Mouse (Mus musculus) heart, embryonic 12.5 days (tissue): ENCODE measurements around the gene Fra10ac1. TPM values are rescaled to one million over a fixed set of nuclear protein-coding genes. Genes with fewer than 3 reads are reported as not detected.

Source experiments
- ATAC-seq: fragments of 200-750 bp; cut with Nextera tagmentation; 2 replicates; pipeline ENCODE4 v1.8.0; 2017; ENCODE audit warnings: moderate TSS enrichment, moderate library complexity; ENCODE audit not compliant: insufficient number of reproducible peaks, low FRiP score
- H3K27ac ChIP-seq: fragments of 300-500 bp; sonication (generic); 2 replicates; pipeline ENCODE4 v1.5.1; 2016; ENCODE audit warnings: mild to moderate bottlenecking, moderate library complexity; ENCODE audit not compliant: poor library complexity, severe bottlenecking
- H3K27me3 ChIP-seq: fragments of 300-500 bp; sonication (generic); replicated peaks from 2 replicates; pipeline ENCODE4 v1.6.1; 2016; ENCODE audit warnings: mild to moderate bottlenecking, moderate library complexity
- H3K36me3 ChIP-seq: fragments of 300-500 bp; sonication (generic); 2 replicates; pipeline ENCODE4 v1.6.1; 2016; ENCODE audit warnings: mild to moderate bottlenecking, moderate library complexity
- H3K4me1 ChIP-seq: fragments of 300-500 bp; sonication (generic); replicated peaks from 2 replicates; pipeline ENCODE4 v1.6.1; 2016; ENCODE audit warnings: mild to moderate bottlenecking
- H3K4me2 ChIP-seq: fragments of 300-500 bp; sonication (generic); 2 replicates; pipeline ENCODE4 v1.6.1; 2016; ENCODE audit warnings: mild to moderate bottlenecking, moderate library complexity
- H3K4me3 ChIP-seq: fragments of 300-500 bp; sonication (generic); 2 replicates; pipeline ENCODE4 v1.5.1; 2016; ENCODE audit warnings: mild to moderate bottlenecking
- H3K9ac ChIP-seq: fragments of 300-500 bp; sonication (generic); 2 replicates; pipeline ENCODE4 v1.6.1; 2016; ENCODE audit warnings: mild to moderate bottlenecking, moderate library complexity
- H3K9me3 ChIP-seq: fragments of 300-500 bp; sonication (generic); replicated peaks from 2 replicates; pipeline ENCODE4 v1.6.1; 2016; ENCODE audit warnings: mild to moderate bottlenecking, moderate library complexity
- WGBS: fragments of 180-500 bp; shearing (Covaris S2); methylation state at CpG from one replicate; pipeline ENCODE4 v1.1.7; 2016; 5-methylcytosine and 5-hydroxymethylcytosine counted together
- polyA plus RNA-seq: library from polyadenylated mRNA; unstranded; fragments of >200 nt; fragmentation: Nextera tagmentation; extraction: Ambion mirVana; gene quantifications from 2 replicates; pipeline ENCODE4 v1.2.1, GENCODE M21; 2016

Fra10ac1 gene
- polyA plus RNA-seq: 30.2 and 31.7 TPM in 2 replicates

DNA sequence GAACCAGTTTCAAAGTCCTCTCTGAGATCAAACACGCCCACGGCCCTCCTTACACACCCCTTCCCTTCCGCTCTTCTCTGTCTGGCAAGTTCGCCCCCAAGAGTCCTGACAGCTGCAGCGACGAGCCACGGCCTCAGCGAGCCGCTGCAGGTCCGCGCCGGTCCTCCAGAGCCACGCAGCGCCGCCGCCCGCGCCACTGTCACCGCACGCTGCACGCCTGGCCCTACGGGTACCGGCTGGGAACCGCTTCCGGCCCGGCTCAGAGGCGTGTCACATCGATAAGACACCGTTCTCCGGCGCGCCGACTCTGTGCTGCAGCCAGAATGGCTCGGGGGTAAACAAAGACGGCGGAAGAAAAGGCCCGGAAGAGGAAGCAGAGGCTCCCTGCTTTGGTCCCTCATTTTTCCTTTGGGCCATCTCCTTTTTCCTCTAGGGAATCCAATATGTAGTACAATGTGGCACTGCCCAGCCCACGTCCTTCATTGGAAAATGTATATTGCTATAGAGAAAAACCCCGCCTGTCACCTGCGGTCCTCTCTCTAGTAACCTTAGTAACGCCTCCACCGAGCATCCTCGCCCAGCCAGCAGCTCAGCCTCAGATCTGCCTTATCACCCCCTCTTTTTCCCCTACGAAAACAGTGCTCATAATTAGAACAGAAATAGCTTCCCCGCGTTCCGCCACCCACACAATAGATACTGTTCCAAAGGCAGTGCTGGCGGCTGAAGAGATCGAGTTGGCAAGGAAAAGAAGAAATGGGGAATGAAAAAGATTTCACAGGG, at the start of gene Fra10ac1:
Fra10ac1 (minus strand) TSS at position 252 of the 780 bp plus-strand sequence.
- H3K9ac ChIP-seq: peak within 1 kb of the TSS; percentile 87
- ATAC-seq: peak; percentile 95
- no peaks in the 10 kb centered on the region for H3K27me3 ChIP-seq
- H3K4me1 ChIP-seq: peaks cover 5% of the 10 kb centered on the region; the same call in 1 of the 2 replicates
- peaks cover 2% of the 10 kb centered on the region; the same call in 1 of the 2 replicates for H3K36me3 ChIP-seq
- H3K4me2 ChIP-seq: peak within 1 kb of the TSS; percentile 76
- WGBS: under 1% methylated on average over 49 of the region's 49 CpGs
- no peaks in the 10 kb centered on the region for H3K9me3 ChIP-seq
- peak within 1 kb of the TSS; percentile 89 for H3K27ac ChIP-seq
- peak within 1 kb of the TSS; percentile 93 for H3K4me3 ChIP-seq

DNA sequence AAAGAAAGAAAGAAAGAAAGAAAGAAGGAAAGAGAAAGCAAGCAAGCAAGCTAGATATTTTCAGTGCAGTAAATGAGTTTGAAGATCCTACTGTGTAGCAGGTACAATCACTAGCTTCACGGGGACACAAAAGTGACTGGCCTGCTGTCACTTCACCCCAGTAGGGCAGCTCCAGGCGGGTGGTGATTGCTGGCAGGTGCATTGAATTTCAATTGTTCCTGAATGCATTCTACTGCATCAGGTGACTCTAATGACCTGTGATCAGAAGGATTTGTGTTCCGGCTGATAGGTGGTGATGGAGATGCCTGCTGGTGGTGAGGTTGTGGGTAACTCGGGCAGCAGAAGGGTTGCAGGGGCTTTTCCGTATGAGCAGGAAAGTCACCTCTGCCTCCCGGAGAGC, 47.1 kb upstream of the Fra10ac1 start:
- H3K4me2 ChIP-seq: no peak overlapping the region
- no peaks in the 10 kb centered on the region for H3K9me3 ChIP-seq
- H3K4me1 ChIP-seq: no peaks in the 10 kb centered on the region
- H3K27me3 ChIP-seq: peaks cover 5% of the 10 kb centered on the region; the same call in 1 of the 2 replicates
- WGBS: 33% methylated on average over 6 of the region's 6 CpGs
- no peaks in the 10 kb centered on the region for H3K36me3 ChIP-seq
- H3K27ac ChIP-seq: no peak overlapping the region
- ATAC-seq: no peak
- no peak overlapping the region for H3K9ac ChIP-seq
- H3K4me3 ChIP-seq: no peak overlapping the region

GRCm38 (mm10) chr19:38267469-38267868, 43.5 kb upstream of the Fra10ac1 start:
- Histone ChIP-seq H3K4me3 (no peak overlapping the region), H3K9me3 (no peaks in the 10 kb centered on the region), H3K4me1 (no peaks in the 10 kb centered on the region), H3K4me2 (no peak overlapping the region), H3K27me3 (peaks cover 5% of the 10 kb centered on the region; the same call in 1 of the 2 replicates), H3K36me3 (no peaks in the 10 kb centered on the region), H3K27ac (no peak overlapping the region), H3K9ac (no peak overlapping the region)
- ATAC-seq: no peak
- 60% methylated on average over 5 of the region's 5 CpGs for WGBS

- H3K27ac ChIP-seq: no peak overlapping the region
- H3K4me2 ChIP-seq: no peak overlapping the region
- H3K4me3 ChIP-seq: no peak overlapping the region
- no peak overlapping the region for H3K9ac ChIP-seq
- no peaks in the 10 kb centered on the region for H3K9me3 ChIP-seq
- no peaks in the 10 kb centered on the region for H3K36me3 ChIP-seq
- 0 out of 2 replicates have a peak, but pooled peaks cover 8% of the 10 kb centered on the region for H3K27me3 ChIP-seq
- H3K4me1 ChIP-seq: no peaks in the 10 kb centered on the region
- 79% methylated on average over 5 of the region's 5 CpGs for WGBS
- ATAC-seq: no peak
These were observed 41.8 kb upstream of the Fra10ac1 start for GRCm38 (mm10) chr19:38265767-38266166.

DNA sequence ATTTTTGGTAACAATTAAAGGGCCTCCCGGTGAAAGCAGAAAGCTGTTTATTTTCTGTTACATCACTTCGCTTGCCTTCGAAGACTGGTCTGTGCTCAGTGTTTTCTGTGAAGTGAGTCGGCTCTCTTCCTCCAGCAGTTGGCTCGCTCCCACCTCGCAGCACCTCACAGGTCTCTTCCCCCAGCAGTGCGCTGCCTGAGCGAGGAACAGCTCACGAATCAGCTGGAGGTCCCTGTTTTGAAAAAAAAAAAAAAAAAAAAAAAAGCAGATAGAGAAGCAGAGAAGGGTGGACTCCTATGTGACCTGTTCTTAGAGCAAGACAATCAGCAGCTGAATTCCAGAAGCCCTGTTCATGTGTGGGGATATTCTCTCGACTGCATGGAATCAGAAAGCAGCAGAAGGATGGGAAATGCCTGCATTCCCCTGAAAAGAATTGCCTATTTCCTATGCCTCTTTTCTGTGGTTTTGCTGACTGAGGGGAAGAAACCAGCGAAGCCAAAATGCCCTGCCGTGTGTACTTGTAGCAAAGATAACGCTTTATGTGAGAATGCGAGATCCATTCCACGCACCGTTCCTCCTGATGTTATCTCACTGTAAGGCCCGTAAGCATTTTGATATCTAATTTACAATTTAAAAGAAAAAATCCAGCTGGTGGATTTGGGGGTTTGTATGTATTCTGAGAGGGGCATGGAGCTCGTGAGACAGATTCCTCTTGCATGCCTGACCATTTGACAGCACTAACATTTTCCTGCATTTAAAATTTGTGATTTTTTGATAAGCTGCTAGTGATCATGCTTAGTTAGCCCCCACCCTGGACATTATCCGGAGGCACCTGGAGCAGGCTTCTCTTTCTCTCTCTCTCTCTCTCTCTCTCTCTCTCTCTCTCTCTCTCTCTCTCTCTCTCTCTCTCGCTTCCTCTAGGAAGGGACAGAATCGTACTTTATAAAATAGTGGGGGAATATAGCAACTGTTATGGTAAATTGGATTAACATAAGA, 40.8 kb upstream of the Fra10ac1 start, which contains the start of gene Lgi1:
Lgi1 (plus strand) TSS at position 32 of the 996 bp plus-strand sequence.
- H3K36me3 ChIP-seq: no peaks in the 10 kb centered on the region
- H3K4me3 ChIP-seq: peak within 1 kb of the TSS; percentile 21
- H3K9ac ChIP-seq: no peak within 1 kb of the TSS
- H3K27ac ChIP-seq: no peak within 1 kb of the TSS
- H3K27me3 ChIP-seq: 0 out of 2 replicates have a peak, but pooled peaks cover 8% of the 10 kb centered on the region
- no peak for ATAC-seq
- H3K4me2 ChIP-seq: peak within 1 kb of the TSS; percentile 64
- H3K4me1 ChIP-seq: no peaks in the 10 kb centered on the region
- 21% methylated on average over 21 of the region's 21 CpGs for WGBS
- H3K9me3 ChIP-seq: no peaks in the 10 kb centered on the region

- peak overlapping the region; percentile 21 for H3K4me3 ChIP-seq
- no peak for ATAC-seq
- H3K9ac ChIP-seq: no peak overlapping the region
These were observed 40.0 kb upstream of the Fra10ac1 start for GRCm38 (mm10) chr19:38263829-38264504.

GRCm38 (mm10) chr19:38261351-38261750, 37.4 kb upstream of the Fra10ac1 start:
- no peaks in the 10 kb centered on the region for H3K9me3 ChIP-seq
- ATAC-seq: no peak
- WGBS: 78% methylated on average over 5 of the region's 5 CpGs
- no peaks in the 10 kb centered on the region for H3K36me3 ChIP-seq
- H3K4me3 ChIP-seq: no peak overlapping the region
- H3K4me1 ChIP-seq: no peaks in the 10 kb centered on the region
- no peak overlapping the region for H3K9ac ChIP-seq
- no peak overlapping the region for H3K4me2 ChIP-seq
- no peak overlapping the region for H3K27ac ChIP-seq
- 0 out of 2 replicates have a peak, but pooled peaks cover 3% of the 10 kb centered on the region for H3K27me3 ChIP-seq

More at GRCm38 (mm10) chr19:38263829-38264504, 40.0 kb upstream of the Fra10ac1 start:
- 0 out of 2 replicates have a peak, but pooled peaks cover 8% of the 10 kb centered on the region for H3K27me3 ChIP-seq
- peak overlapping the region; percentile 64 for H3K4me2 ChIP-seq
- H3K36me3 ChIP-seq: no peaks in the 10 kb centered on the region
- 24% methylated on average over 14 of the region's 14 CpGs for WGBS
- H3K27ac ChIP-seq: no peak overlapping the region
- H3K4me1 ChIP-seq: no peaks in the 10 kb centered on the region
- H3K9me3 ChIP-seq: no peaks in the 10 kb centered on the region

GRCm38 (mm10) chr19:38260346-38260745, 36.4 kb upstream of the Fra10ac1 start:
- 52% methylated on average over 4 of the region's 4 CpGs for WGBS
- H3K27ac ChIP-seq: no peak overlapping the region
- H3K9me3 ChIP-seq: no peaks in the 10 kb centered on the region
- no peak for ATAC-seq
- H3K4me3 ChIP-seq: no peak overlapping the region
- no peak overlapping the region for H3K9ac ChIP-seq
- no peaks in the 10 kb centered on the region for H3K36me3 ChIP-seq
- 0 out of 2 replicates have a peak, but pooled peaks cover 3% of the 10 kb centered on the region for H3K27me3 ChIP-seq
- H3K4me1 ChIP-seq: no peaks in the 10 kb centered on the region
- no peak overlapping the region for H3K4me2 ChIP-seq

GRCm38 (mm10) chr19:38259436-38259835, 35.5 kb upstream of the Fra10ac1 start:
- no peaks in the 10 kb centered on the region for H3K36me3 ChIP-seq
- 0 out of 2 replicates have a peak, but pooled peaks cover 3% of the 10 kb centered on the region for H3K27me3 ChIP-seq
- no peak overlapping the region for H3K4me2 ChIP-seq
- 72% methylated on average over 3 of the region's 3 CpGs for WGBS
- no peak overlapping the region for H3K9ac ChIP-seq
- no peak overlapping the region for H3K27ac ChIP-seq
- no peaks in the 10 kb centered on the region for H3K9me3 ChIP-seq
- no peak for ATAC-seq
- no peak overlapping the region for H3K4me3 ChIP-seq
- no peaks in the 10 kb centered on the region for H3K4me1 ChIP-seq

GRCm38 (mm10) chr19:38258651-38259065, 34.7 kb upstream of the Fra10ac1 start:
- Histone ChIP-seq H3K9me3 (no peaks in the 10 kb centered on the region), H3K27me3 (0 out of 2 replicates have a peak, but pooled peaks cover 3% of the 10 kb centered on the region), H3K4me3 (no peak overlapping the region), H3K27ac (no peak overlapping the region), H3K4me1 (no peaks in the 10 kb centered on the region), H3K9ac (no peak overlapping the region), H3K36me3 (no peaks in the 10 kb centered on the region), H3K4me2 (no peak overlapping the region)
- ATAC-seq: no peak
- 77% methylated on average over 3 of the region's 3 CpGs for WGBS
